Mouse (Mus musculus) cerebellum, adult (tissue): ENCODE measurements around the gene Pparg.

ENCODE experiments used
- ATAC-seq: cut with Nextera tagmentation; 2 replicates; pipeline ENCODE4 v1.9.2; 2017; ENCODE audit warnings: mild to moderate bottlenecking, moderate library complexity, mixed read lengths; ENCODE audit not compliant: insufficient number of reproducible peaks, low FRiP score, low TSS enrichment

The Pparg gene

DNA sequence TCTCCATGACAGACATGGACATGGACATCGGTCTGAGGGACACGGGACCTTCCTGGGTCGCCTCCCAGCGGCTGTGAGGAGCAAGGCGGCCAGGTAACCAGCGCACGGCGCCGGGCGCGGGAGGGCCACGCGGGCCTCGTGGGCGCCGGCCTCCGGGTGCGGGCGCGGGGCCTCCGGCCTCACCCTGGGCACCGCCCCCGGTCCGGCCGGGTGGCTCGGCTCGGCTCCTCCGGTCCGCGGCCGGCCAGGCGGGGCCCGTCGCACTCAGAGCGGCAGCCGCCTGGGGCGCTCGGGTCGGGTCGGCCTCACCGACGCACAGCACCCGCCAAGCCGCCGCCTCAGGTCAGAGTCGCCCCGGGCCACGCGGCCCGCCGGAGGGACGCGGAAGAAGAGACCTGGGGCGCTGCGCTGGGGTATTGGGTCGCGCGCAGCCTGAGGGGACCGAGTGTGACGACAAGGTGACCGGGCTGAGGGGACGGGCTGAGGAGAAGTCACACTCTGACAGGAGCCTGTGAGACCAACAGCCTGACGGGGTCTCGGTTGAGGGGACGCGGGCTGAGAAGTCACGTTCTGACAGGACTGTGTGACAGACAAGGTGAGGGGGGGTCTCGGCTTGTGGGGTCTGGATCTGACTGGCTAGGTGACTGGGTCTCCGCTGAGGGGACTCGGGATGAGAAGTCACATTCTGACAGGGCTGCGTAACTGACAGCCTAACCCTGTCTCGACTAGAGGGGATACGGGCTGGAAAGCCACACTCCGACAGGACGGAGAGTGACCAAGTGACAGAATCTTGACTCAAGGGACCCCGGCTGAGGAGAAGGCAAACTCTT, at the start of gene Pparg:
Gene Pparg (plus strand): TSS at position 176 of the 830 bp plus-strand sequence.
- peak; percentile 72 for ATAC-seq

DNA sequence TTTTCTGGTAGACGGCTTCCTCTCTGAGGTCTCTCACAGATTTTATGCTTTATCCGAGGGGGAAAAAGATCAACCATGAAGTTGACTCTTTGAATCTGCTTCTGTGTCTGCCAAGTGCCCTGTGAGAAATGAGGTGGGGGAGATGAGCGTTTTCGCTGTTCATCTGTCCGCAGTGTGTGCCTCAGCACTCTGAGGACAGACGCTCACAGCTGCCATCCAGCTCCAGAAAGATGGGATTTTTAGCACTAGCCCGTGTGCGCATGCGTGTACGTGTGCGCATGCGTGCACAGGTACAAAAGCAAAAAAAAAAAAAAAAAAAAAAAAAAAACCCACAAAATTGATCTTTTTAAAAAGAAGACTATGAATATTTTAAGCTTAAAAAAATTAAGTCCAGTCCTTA, 48.0 kb upstream of the Pparg start:
- peak; percentile 79 for ATAC-seq

DNA sequence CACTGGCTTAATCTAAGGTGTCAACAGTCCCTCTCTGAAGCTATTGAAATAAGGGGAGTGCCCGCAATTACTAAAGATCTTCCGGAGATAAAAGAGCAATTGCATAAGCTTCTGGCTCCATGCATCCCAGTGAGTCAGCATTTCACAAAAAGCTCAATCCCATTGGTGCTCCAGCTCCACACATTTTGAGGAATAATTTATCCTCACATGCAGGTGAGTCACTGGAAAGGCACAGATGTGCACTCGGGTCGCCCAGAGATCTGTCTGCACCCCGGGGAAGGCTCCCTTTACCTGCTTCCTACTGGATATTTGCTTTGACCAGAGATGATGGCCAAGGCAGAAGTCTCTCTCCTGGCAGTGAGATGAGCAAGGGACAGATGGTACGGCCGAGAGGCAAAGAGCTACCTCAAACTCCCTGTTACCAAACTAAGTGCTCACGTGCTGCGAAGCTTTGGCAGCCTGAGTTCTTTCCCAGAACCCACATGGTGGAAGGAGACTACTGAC, 47.5 kb upstream of the Pparg start:
- ATAC-seq = peak; percentile 89

DNA sequence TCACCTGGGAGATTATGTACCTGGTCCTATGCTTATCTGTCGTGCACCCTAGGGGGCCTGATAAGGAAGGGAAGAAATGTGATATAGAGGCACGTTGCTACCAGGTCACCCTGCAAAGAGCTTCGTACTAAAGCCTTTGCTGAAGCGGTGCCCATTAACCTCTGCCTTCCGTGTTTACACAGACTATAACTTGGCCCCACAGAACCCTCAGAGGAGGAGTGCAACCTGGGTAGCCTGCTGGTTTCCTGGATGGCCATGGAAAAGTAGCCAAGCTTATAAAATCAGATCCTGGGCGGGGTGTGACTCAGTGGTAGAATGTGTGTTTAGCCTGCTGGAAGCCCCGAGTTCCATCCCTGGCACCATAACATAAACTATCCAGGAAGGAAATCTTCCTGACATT, 46.8 kb upstream of the Pparg start:
- ATAC-seq = no peak

DNA sequence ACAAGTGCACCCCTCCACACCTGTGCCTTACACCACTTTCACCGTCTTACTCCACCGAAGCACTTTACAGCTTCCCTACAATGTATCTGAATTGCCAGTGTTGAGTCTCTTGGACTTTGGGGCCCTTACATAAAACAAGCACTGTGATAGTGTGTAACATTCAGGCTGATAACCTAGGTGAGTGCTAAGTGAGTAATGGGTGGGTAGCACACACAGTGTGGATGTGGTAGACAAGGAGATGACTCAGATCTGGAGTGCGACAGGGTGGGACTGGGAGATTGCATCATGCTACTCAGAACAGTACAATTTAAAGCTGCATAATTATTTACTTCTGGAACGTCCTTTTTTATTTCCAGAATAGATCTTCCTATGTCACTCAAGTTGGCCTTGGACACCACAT, 45.0 kb upstream of the Pparg start:
- no peak for ATAC-seq

DNA sequence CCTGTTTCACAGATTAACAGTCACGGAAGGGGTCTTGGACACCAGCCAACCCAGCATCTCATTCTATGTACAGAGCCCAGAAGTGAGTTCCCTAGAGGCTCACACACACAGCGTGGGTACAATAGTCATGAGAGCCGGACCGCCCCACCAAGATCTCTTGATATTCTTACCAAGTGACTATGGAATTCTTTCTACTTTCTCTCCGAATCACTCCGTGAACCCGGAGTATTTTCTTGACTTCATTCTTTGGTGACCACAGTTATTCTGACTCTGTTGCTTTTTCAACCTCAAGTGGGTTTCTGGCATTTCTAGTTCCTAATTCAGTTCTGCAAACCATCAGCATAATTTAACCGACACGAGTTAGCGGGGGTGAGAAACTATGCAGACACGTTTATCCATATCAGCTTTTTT, 43.9 kb upstream of the Pparg start:
- ATAC-seq = no peak

DNA sequence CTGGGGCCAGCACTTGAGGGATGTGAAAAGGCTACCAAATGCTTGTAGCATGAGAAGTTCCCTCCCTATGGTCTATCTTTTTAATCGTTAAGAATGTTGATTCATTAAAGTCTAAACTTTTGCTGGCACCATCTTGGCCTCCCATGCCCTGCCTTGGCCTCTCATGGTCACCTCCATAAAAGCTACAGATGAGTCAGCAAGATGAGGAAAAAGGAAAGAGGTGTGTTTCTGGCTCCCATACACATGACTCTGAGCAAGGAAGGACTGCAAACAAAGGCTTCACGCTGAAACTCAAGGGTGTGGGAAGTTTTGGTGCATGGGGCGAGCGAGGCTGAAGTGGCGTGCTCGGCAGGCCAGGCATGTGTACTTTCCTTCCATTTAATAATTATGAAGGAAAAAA, 41.9 kb upstream of the Pparg start:
- ATAC-seq = no peak

DNA sequence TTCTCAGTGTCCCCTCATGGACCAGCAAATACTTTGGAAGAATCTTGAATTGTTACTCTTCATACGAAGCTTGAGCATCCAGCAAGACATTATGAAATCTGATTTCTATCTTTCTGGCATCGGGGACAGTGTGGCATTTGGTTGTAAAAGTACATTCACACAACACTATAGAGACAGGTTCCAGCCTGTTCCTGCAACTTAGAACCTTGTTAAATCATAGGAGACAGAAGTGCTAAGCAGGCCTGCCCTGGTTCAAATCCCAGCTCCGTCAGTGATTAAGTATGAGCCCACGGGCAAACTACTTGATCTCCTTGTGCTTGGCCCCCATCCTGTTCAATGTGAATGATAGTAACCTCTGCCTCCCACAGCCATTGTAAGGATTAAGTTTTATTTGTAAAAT, 41.1 kb upstream of the Pparg start:
- ATAC-seq = no peak

DNA sequence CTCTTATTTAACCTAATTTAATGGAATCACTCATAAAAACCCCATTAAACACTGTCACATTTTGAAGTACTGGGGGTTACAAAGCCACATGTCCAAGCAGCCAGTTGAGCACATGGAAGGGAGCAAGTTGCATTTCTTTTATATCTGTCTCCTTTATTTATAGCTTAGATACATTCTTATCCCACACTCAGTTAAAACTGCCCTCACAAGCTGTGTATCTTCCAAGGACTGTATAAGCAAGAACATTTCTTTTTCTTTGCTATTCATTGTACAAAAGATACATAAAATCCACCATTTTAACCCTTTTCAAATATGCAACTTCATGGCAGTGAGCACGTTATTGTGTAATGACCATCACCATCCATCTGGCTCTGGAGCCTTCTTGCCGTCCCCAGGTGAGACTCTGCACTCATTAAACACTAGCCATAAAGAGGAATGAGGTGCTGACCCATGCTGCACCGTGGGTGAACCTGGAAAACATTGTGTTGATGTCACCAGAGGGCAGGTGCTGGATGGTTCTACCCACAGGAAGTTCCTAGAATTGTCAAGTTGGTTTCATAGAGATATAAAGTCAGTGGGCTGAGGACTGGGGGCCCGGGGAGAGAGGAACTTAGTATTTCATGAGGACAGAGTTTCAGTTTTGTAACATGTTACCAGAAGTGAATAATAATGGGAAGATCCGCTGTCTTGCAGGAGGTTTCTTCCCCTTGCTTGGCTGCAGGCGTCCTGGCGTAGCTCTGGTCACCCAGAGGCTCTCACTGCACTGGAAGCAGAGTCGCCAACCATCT, 39.6 kb upstream of the Pparg start:
- ATAC-seq = no peak

DNA sequence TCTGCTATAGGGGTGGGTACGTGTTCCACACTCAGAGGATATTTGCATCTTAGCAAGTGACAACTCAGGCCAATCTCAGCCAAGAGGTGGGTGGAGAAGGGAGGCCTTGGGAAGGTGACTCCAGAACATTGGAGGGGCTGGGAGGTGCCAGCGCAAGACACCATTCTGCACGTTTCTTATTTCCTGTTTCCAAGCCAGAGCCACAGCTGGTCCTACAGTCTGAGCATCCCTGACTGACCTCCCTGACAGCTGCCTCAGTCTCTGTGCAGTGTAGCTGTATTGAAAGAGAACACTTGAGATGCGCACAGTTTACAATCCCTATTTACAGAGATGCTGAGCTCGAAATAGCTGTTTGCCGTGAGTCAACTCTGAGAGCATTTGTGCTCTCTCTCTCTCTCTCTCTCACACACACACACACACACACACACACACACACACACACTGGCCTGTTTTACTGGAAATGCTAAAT, 38.8 kb upstream of the Pparg start:
- no peak for ATAC-seq

DNA sequence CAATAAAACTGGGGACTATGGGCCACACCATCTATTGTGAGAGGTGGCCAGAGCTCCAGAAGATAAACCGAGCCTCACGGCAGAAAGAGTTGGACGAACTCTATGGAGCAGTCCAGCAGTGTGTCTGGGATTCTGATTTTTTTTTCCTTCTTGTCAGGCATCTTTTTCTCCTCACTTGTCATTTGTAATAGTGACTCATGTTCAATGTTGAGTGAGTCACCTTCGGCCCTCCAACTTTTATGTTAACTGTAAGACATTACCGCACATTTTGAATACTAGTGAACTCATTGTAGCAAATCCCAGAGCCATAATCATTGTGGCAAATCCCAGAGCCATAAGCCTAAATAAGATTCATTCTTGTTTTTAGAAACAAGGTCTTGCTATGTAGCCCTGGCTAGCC, 37.8 kb upstream of the Pparg start:
- no peak for ATAC-seq

DNA sequence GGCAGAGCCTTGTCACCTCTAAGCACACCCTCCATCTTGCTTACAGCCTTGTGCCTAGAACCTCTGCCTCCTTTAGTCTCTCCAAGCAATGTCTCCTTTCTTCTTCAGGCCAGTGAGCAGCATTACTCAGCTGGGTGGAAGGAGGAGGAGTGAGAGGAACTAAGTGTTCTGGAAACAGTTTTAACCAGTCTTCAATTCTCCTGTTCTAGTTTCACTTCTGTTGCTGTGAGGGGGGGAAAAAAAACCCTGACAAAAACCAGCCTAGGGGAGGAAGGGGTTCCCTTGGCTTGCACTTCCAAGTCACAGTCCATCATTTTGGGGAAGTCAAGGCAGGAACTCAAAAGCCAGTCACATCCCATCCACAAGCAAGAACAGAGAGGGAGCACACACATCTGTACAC, 29.8 kb upstream of the Pparg start:
- no peak for ATAC-seq

DNA sequence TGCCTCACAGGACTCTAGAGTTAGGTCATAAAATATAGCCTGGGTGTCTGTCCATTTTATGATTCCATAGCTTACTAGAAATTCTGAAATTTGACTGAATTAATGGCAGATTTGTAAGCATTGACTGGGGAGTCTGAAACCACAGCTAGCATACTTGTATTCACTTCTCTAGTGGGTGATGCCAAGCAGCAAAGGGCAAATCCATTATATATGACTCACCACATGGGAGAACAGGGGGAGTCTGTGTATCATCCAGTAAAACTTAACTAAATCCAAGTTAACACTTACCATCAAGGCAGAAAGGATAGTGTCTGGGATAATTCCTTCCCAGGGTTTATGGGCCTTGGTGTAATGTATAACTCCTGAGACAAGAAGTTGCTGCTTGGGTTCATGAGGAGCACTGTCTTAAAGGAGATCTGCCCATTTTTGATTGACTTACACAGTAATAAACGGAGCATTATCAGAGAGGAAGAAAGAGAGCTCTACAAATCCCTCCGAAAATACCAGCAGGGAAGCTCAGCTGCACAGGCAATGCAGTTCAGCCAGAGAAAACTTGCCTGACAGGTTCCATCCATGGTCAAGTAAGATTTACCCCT, 27.6 kb upstream of the Pparg start:
- ATAC-seq = no peak

DNA sequence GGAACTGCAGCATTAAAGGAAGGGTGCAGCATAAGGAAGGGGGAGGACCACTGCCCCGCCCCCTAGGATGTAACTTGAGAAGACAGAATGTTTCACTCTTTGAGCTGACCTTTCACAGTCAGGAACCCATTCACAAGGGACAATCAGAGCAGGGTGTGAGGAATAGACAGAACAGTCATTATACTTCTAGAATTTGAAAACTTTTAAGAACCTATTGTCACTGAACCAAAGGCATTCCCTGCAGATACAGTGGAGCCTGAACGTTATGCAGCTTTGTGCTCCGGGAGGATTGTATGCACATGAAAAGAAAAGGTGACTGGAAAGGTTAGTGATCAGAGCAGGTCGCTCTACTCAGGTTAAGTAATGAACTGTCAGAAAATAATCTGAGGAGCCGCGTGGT, 25.2 kb upstream of the Pparg start:
- ATAC-seq = no peak

DNA sequence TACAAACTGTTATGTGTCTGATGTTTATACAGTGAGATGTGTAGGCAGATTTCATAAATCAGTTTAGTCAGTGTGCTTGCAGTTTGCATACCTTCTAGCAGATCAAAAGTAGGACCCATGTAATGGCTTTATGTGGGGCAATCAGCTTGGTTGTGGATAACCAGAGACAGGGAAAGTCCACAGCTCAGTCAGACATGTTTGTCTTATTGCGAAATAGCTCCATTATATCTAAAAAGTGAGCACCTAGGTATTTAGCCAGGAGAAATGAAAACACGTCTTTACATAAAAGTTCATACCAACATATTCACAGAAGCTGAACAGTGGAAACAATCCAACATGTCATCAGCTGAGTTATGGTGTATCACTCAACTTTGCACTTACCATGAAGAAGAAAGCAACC, 20.7 kb upstream of the Pparg start:
- no peak for ATAC-seq

DNA sequence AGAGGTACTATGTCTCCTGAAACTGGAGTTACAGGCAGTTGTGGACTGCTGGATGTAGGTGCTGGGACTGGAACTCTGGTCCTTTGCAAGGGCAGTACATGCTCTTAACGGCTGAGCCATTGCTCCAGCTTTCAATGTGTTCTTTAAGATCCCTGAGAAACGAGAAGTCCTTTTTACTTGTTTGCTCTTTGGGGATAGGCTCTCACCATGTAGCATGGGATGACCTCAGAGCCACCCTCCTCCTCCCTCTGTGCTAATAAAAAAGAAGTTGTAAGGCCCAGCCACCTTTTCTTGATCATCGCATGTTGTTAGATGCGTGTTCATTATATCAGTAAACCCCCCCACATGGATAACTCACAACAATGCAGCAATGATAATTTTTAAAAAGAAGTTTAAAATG, 17.7 kb upstream of the Pparg start:
- no peak for ATAC-seq

DNA sequence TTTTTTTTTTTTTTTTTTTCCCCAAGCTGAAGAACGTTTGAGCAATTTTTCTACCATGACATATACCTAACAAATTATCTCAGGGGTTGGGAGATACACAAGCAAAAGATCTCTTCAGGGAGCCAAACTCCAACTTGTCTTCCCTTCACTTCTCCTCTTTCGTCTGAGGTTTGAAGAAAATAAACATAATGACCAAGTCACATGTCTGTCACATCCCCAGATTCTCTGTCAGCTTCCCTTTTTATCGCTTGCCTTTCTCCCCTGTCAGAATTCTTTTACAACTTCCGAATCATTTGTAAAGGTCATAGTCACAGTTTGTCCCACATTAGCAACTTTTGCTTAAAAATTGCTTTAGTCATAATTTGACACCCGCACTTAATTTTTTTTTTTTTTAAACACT, 17.2 kb upstream of the Pparg start:
- no peak for ATAC-seq

DNA sequence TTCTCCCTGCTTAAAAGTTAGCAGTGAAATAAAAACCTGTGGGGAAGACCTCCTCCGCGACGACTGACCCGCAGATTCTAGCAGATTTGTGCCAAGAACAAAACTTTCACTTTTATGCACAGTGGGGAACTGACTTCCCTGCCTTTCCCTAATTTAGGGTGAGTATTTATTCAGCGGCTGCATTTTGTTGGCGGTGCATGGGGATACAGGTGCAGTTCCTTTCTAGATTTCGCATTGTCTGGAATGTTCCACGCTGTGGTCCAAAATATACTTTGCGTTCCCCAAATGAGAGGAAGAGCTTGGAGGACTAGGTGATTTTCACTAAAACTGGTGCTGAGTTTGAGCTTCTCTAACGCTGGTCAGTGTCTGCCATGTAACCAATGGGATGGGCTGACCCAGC, 16.6 kb upstream of the Pparg start:
- no peak for ATAC-seq

DNA sequence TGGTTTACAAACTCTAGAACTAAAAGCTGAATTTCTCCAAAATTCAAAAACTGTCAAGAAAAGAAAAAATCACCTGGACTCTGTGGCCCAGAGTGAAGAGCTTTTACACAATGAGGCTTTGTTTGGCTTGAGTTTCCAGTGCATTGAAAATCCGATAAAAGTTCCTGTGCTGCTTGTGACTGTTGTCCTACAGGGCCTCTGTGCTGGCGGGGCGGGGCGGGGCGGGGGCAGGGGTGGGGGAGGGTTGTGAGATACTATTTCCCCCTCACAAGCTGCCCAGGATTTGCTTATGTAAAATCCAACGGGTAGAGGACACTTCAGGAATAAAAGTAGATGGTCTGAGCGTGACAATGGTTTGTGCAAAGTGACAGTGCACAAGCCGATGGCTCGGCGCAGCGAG, 16.2 kb upstream of the Pparg start:
- no peak for ATAC-seq

DNA sequence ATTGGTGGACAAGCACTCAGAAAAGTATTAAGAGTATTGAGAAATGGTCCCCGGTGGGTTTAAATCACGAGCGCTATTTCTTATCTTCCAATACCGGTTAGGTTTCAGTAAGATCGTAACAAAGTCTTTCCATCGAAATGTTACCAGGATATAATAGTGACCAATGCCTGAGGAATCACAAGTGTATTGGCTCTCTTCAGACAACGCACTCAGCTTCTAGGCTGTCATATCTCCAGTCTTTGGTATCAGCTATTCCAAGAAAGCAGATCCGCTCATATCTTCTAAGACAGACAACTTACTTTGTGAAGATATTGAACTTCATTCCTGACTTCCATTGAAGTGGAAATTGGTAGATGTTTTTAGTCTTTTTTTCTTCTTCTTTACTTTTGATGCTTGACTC, 15.7 kb upstream of the Pparg start:
- no peak for ATAC-seq
